Mouse (Mus musculus): Measurements from ENCODE around the gene Pgs1.
A peak's percentile ranks its signal among the peaks of the same experiment; 100 is the strongest.

DNA sequence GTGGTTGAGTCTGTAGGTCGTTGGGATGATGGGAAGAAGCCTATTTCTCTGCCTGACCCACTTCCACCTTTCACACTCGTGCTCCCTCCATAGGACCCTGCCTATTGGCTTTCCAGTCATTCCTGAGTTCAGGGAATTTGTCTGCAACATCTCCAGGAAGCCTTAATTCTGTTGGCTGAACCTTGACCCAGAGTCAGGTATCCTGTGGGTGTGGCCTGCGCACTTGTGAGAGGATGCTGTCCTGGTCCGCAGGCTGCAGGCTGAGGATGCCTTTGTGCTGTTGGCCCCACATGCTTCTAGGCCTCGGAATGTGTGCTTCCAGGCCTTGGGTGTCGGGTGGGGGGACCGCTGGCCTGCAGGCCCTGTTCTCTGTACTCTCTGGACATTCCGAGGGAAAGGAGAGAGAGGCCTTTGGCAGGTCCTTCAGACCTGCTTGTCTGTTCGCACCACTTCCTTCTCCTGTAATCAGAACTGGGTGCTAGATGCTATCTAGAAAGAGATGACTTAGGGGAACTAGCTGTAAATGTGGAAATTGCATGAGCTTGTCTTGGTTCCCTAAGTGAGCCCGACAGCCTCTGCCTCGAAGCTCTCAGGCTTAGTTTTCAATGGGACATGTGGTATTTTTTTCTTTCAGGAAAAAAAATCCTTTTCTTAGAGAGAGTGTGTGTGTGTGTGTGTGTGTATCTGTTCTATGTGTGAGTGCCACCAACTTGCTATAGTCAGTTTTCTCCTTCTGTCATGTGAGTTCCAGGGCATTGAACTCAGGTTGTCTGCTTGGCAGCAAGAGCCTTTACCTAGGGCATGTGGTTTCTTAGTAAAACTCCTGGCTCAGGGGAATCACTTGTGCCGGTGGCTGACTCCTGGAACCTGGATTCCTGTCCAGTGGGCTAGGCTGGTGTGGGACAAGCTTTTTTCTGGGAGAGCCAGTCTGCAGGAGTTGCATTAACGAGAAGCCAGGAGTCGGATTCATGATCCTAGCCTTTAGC, 7.4 kb downstream of the Pgs1 start:
- TF ChIP-seq NRF1 (IDR thresholded peaks at IDR 0.05; ENCODE audit: low read depth, low read length) = no peak
- no peak for TF ChIP-seq HCFC1 (IDR thresholded peaks at IDR 0.05; ENCODE audit: low read depth, low read length)
- no peak for TF ChIP-seq CTCF (conservative IDR thresholded peaks at IDR 0.05 in 1 of 2, IDR thresholded peaks at IDR 0.05 in 1 of 2; ENCODE audit: low read depth in 2 of 2, low read length in 2 of 2)
- TF ChIP-seq EP300 (IDR thresholded peaks at IDR 0.05; ENCODE audit: low read length) = 0 out of 2 replicates have a peak, but pooled peaks have one; percentile 29
- no peak for TF ChIP-seq POLR2A (IDR thresholded peaks at IDR 0.05; ENCODE audit: low read depth, low read length)
- TF ChIP-seq USF1 (IDR thresholded peaks at IDR 0.05; ENCODE audit: low read depth, low read length) = no peak
- no peak for TF ChIP-seq SMC3 (IDR thresholded peaks at IDR 0.05; ENCODE audit: low read depth, low read length)
- TF ChIP-seq KAT2A (IDR thresholded peaks at IDR 0.05; ENCODE audit: insufficient replicate concordance, low read length) = no peak
- no peak for TF ChIP-seq RAD21 (IDR thresholded peaks at IDR 0.05; ENCODE audit: low read depth, low read length)
- TF ChIP-seq MXI1 (IDR thresholded peaks at IDR 0.05; ENCODE audit: low read depth, low read length) = peak; percentile 37; the same call in 1 of the 2 replicates
- no peak for TF ChIP-seq USF2 (conservative IDR thresholded peaks at IDR 0.05; ENCODE audit: low read depth, low read length)
- TF ChIP-seq MYC (IDR thresholded peaks at IDR 0.05; ENCODE audit: low read depth, low read length) = no peak
- TF ChIP-seq ZNF384 (IDR thresholded peaks at IDR 0.05; ENCODE audit: low read depth, low read length) = no peak
